Mouse (Mus musculus) CH12.LX (cell line): ENCODE measurements around the gene Phc2.

Experiments
- CTCF ChIP-seq, 2 experiments: IDR thresholded peaks in 1 of 2; conservative IDR thresholded peaks in 1 of 2; 2 replicates each; pipeline ENCODE4 v1.5.1; 2011 to 2012; ENCODE audit warnings: low read depth in 2 of 2, low read length in 2 of 2, improper control_type of control experiment in 1 of 2, inconsistent platforms in 1 of 2, mild to moderate bottlenecking in 1 of 2, moderate library complexity in 1 of 2
- EP300 ChIP-seq: IDR thresholded peaks from 2 replicates; pipeline ENCODE4 v1.6.1; 2011; ENCODE audit warnings: low read length, improper control_type of control experiment
- ETS1 ChIP-seq: conservative IDR thresholded peaks from 2 replicates; pipeline ENCODE4 v1.6.1; 2012; ENCODE audit warnings: low read depth, mild to moderate bottlenecking, inconsistent platforms, low read length, improper control_type of control experiment, moderate library complexity
- IRF4 ChIP-seq: IDR thresholded peaks from 2 replicates; pipeline ENCODE4 v1.6.1; 2014; ENCODE audit warnings: low read depth, mild to moderate bottlenecking, inconsistent platforms, low read length, improper control_type of control experiment
- KAT2A ChIP-seq: IDR thresholded peaks from 2 replicates; pipeline ENCODE4 v1.6.1; 2012; ENCODE audit warnings: low read length, improper control_type of control experiment, inconsistent platforms; ENCODE audit not compliant: insufficient replicate concordance
- MAZ ChIP-seq: IDR thresholded peaks from 2 replicates; pipeline ENCODE4 v1.6.1; 2012; ENCODE audit warnings: low read depth, mild to moderate bottlenecking, inconsistent platforms, low read length, improper control_type of control experiment, moderate library complexity
- POLR2A ChIP-seq: IDR thresholded peaks from 2 replicates; pipeline ENCODE4 v1.6.1; 2011; ENCODE audit warnings: low read depth, mild to moderate bottlenecking, improper control_type of control experiment, low read length

GRCm38 (mm10) chr4:128645896-128646295 is 8.6 kb upstream of the Phc2 start:
- no peak for TF ChIP-seq CTCF (conservative IDR thresholded peaks at IDR 0.05 in 1 of 2, IDR thresholded peaks at IDR 0.05 in 1 of 2; ENCODE audit: low read depth in 2 of 2, low read length in 2 of 2)
- TF ChIP-seq MAZ: no peak
- no peak for TF ChIP-seq POLR2A
- TF ChIP-seq KAT2A: no peak
- no peak for TF ChIP-seq EP300
- no peak for TF ChIP-seq IRF4
- no peak for TF ChIP-seq ETS1
